Mouse (Mus musculus): ENCODE measurements at regions not wholly inside any gene's neighbourhood (a gene's known extent, or its start where the extent isn't known, plus 50 kb on each side); places are given as distances from the start of the nearest gene placed in this dataset.

DNA sequence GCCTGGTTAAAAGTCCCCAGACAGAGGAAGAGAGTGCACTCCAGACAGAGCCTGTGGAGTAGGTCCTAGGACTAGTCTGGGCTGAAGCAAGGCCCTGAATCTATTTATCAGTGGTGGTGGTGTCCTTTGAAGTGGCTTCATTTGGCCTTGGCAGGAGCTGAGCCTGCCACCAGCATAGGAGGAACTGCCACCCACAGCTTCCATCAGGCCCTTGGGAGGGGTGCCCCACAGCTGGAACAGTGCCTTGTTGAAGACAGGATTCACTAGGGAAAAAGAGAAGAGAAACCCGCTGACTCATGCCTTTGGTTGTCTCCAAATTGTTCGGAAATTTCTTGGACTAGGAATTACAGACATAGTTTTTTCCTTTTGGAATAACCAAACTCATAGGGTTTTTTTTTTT is 574.6 kb downstream of the Gsdmc2 start:
- TF ChIP-seq GATA4 (IDR thresholded peaks at IDR 0.05; ENCODE audit: insufficient replicate concordance, low read length): no peak

DNA sequence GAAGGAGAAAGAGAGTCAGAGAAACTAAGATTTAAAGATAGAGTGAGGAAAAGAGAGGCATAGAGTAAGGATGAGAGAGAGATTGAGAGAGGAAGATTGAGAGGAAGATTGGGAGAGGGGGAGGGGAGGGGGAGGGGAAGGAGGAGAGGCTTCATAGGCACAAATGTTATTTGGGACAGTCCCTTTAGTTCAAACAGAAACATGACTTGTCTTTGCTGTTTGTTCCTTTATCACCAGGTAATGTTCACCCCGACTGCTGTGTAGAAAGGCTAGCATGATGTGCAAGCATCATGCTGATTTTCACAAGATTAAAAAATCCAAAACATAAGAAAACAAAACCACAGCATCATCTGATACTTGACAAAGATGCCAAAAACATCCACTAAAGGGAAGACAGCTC is 579.1 kb downstream of the Gsdmc2 start:
- no peak for TF ChIP-seq GATA4 (IDR thresholded peaks at IDR 0.05; ENCODE audit: insufficient replicate concordance, low read length)

DNA sequence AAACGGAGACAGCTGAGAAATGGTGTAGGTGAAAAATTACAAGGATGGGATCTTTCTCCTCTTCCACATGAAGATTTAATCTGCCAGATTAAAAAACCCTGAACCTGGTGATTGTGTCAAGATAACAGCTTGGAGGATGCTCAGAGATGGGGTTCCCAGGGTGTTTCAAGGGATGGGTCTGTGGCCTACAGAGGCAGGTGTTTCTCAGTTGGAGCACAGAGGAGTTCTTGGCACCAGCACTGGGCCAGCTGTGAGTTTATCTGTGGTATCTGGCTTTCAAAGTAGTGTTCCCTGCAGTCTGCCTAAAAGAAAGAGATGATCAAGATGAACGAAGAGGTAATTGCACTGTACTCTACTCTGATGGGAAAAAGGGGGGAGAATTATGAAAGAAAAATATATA is 589.2 kb downstream of the Gsdmc2 start:
- TF ChIP-seq GATA4 (IDR thresholded peaks at IDR 0.05; ENCODE audit: insufficient replicate concordance, low read length): no peak

DNA sequence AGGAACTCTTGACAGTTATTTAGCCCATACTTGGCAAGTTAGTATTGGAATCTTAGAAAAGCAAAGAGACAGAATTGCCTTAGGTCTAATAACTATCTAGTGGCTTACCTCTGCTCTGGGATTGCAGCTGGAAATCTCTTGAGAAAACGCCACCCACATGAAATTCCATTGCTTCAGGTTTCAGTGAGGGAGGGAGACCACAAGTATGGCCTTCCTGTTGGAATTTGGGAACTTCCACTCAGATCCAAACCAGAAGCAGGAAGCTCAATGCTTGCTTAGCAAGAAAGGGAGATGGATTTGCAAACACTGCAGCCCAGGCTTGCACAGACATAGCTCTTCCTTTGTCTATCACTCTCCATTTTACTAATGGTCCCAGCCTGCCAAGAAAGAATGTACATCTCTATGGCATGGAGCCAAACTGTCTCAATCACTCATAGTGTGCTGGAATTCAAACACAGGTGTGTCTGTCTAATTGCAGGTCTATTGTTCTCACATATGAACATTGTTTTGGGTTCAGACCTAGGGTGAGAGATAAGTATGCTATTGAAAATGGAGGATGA is 592.1 kb downstream of the Gsdmc2 start:
- TF ChIP-seq GATA4 (IDR thresholded peaks at IDR 0.05; ENCODE audit: insufficient replicate concordance, low read length): no peak

DNA sequence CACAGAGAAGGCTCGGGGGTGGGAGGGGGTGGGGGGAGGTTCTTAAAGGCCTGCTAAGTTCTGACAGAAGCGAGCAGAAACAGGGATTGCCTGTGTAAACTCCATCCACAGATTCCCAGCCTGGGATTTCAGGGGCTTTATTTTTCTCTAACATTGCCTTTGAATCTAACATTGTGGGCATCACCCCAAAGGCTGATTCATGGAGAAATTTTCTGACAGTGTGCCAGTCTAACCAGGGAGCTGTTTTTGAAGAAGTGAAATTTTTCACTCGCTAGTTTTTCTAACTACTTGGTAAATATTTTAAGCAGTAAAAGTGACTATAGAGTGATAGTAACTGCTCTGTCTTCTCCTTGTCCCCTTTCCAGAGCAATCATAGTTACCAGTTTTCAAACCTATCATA is 606.4 kb downstream of the Gsdmc2 start:
- TF ChIP-seq GATA4 (IDR thresholded peaks at IDR 0.05; ENCODE audit: insufficient replicate concordance, low read length): no peak

DNA sequence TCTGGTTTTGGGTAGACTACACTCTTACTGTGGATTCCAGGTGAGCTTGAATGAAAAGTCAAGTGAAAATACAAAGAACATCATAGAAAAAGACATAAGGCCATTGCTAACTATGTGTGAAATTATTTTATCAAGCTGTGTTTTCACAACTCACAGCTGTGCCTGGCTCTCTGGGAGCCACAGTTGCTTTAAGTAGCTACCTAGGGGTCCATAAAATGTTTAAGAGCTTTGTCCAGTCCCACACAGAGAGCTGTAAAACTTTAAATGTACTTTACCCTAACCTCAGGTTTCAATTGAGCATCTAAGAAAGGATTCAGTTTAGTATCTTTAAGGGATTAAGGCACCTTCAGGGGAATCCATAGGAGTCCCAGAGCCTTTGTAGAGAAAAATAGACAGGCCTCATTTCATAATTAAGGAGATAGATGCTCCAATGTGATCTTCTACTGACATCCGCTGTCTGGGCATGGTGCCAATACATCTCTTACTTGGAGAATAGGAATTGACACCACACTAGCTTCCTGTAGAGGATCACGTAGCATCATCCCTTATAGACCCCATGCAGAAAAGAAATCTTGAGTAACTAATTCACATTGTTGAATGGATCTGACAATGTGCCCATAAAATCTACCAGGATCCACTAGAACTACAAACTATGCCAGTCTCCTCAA is 626.5 kb downstream of the Gsdmc2 start:
- no peak for TF ChIP-seq GATA4 (IDR thresholded peaks at IDR 0.05; ENCODE audit: insufficient replicate concordance, low read length)

DNA sequence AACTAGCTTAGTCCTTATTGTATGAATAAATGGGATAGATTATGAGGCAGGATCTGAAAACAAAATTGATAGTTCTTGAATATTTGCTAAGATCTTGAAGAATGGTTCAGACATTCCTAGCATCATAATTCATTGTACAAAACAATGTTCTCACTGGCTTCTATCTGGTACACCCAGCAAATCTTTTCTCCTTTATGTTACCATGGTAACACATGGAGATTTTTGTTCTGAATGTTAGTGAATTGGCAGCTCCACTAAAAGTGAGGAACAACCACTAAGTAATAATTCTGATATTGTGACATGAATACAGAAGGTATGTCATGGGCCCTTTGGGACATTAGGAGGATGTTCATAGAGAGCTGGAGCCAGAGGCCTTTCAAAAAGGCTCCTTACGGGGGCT is 639.8 kb downstream of the Gsdmc2 start:
- TF ChIP-seq GATA4 (IDR thresholded peaks at IDR 0.05; ENCODE audit: insufficient replicate concordance, low read length): no peak

DNA sequence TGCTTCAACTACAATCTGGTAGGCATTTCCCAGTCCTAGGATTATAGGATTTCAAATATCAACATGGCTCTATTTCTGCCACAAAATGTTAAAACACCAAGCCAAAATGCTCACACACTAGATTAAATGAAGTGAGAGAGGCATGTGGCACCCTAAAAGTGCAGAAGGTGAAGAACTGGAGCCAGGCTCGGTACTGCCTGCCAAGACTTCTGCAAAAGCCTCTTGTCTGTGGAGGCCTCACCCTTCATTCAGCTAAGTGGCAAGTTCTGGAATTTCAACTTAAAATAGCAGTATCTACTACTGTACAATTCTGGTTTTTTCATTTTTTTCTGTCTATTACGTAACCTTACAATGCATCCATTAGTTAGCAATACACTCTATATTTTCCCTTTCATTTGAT is 649.9 kb downstream of the Gsdmc2 start:
- no peak for TF ChIP-seq GATA4 (IDR thresholded peaks at IDR 0.05; ENCODE audit: insufficient replicate concordance, low read length)

DNA sequence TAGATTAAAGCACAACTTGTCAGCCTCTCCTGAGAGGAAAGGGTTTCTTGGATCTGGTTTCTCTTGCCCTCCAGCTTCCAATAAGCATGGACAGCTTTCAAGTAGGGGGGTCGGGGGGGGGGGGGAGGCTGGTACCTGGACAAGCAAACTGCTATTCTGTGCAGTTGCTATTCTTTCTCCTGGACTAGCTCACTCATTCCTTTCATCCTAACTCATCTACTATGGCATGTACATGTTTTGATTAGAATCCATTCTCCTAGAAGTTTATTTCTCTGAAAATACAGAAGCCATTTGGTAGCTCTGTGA is 650.5 kb downstream of the Gsdmc2 start:
- no peak for TF ChIP-seq GATA4 (IDR thresholded peaks at IDR 0.05; ENCODE audit: insufficient replicate concordance, low read length)

DNA sequence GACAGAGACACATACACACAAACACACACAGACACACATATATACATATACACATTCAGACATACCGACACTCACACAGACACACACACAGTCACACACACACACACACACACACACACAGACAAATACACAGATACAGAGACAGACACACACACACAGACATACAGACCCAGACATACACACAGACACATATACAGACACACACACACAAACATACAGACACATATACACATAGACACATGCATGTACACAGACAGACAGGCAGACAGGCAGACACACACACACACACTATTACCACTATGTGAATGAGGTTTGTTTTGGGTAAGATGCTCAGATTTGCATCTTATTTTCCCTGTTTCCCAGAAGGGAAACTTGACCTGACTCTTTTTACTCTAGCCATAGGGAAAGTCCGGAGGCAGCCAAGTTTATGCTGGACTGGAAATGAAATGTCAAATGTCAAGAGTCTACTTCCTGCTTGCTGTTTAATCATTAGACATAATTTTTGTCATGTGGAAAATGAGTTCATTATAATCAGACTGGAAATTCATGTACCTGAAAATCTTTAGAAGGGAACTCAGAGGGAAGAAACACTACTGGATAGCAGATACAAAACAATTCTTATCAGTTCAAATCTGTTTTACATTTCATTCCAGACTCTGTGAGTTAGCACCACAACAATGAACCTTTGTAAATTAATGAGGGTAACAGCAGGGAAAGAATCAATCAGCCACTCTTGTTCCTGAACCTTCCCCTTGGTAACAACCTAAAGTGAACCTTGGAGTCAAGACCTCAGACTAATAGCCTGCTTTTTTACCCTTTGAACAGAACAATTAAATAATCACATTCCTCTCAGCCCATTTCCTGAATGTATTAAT is 651.1 kb downstream of the Gsdmc2 start:
- TF ChIP-seq GATA4 (IDR thresholded peaks at IDR 0.05; ENCODE audit: insufficient replicate concordance, low read length): no peak

DNA sequence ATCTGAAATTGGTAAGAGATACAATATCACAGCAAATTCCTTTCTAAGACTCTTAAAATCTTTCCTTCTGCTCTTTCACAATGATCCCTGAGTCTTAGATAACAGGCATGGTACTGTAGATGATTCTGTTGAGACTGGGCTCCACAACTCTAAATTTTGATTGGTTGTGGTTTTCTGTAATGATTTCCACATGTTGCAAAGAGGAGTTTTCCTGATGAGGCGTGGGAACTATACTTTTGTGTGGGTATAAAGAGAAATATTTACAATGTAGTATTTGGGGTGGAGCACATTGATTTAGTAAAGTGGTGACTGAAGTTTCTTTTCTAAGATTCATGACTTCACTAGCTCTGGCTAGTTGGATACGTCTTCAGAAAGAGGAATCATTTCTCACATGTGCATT is 653.2 kb downstream of the Gsdmc2 start:
- no peak for TF ChIP-seq GATA4 (IDR thresholded peaks at IDR 0.05; ENCODE audit: insufficient replicate concordance, low read length)

DNA sequence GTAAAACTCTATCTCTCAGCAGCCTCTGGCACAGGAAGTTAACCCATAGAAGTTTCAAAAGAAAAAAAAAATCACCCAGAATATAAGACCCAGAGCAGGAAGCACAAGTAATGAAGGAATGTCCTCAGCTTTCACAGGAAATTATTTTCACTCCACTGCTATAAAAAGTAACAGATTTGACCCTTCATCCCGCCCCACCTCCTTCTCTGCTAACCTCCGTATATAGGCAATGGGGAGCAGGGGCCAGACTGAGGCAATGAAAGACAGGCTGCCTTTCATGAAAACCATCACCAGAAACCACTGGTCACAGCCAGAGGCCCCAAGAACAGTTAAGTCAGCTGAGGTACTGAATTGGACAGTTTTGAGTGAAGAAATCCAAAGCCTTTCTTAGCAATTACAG is 654.9 kb downstream of the Gsdmc2 start:
- TF ChIP-seq GATA4 (IDR thresholded peaks at IDR 0.05; ENCODE audit: insufficient replicate concordance, low read length): no peak

DNA sequence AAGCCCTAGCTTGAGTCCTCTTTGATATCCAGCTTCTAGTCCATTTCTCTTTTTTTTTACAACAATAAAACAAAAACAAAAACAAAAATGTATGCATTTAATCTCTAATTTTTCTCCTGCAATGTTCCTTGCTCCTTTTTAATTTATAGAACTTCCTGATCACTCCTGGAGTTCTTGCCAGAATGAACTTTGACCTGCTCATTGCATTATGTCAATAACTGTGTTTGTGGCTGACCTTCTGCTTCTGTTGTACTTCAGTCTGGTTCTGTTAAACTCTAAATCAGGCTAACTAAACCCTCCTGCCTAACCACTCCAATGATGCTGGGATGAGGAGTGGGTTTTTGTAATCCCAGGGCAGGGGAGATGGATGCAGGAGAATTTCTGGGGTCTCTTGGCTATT is 674.0 kb downstream of the Gsdmc2 start:
- no peak for TF ChIP-seq GATA4 (IDR thresholded peaks at IDR 0.05; ENCODE audit: insufficient replicate concordance, low read length)

DNA sequence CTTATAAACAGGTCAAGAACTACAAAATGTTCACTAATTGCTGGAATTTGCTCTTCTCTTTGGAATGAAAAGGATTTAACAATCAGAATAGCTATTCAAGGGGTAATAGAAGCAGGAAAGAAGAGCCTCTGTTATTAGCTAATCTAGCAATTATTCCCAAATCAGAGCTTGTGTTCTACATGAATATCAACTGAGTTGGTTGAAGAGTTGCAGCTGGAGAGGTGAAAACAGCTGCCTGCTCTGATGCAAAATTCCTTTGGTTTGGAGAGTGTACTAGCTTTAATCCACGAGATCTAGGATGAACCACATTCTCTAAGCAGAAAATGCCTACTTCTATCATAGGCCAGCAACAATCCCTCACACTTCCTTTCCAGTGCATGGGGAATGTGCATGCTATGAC is 674.8 kb downstream of the Gsdmc2 start:
- no peak for TF ChIP-seq GATA4 (IDR thresholded peaks at IDR 0.05; ENCODE audit: insufficient replicate concordance, low read length)

DNA sequence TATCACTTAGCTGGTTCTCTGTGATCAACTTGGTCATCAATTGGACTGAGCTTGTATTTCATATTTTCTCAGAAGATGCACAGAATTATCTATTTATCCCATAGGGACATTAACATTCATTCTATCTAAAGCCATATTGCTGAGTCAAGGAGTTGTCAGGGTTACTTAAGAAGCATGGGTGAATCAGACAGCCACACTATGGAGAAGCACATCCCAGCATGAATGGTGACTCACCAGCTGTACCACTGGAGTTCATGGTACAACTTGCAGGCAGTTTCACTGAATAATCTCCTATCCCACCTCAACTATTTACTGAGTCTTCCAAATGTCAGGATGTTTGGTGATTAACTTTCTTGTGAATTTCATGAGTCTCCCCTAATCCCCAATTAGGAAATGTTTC is 678.6 kb downstream of the Gsdmc2 start:
- no peak for TF ChIP-seq GATA4 (IDR thresholded peaks at IDR 0.05; ENCODE audit: insufficient replicate concordance, low read length)

DNA sequence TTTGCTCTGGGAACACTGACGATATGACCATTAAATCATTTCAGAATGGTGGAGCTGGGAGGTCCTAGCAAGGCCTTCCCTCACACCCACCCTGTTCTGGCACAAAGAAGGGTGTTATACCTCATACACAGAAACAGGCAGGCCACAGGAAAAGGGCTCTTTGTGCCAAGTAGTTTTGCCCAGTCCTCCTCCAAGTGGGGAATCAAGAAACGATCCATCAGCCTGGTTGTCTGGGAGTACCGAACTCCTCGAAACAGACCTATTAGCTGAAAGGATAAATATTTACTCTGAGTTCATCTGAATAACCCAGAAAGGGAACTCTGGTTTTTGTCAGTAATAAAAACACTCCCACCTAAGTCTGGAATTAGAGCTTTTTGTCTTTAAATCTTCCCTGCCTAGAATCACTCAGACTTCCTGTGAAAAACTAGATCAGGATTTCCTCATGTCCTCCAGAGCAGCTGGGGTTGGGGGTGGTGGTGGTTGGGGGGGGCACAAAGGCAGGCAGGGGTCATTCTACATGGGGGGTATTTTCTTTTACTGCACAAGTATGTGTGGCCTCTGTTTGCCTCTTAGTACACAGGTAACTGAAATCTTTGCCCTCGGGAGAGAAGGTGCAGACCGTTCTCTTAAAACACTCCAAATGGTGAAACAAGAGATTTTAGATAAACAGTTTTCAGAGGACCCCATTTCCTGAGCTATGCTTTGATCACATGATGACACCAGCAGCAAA is 681.3 kb downstream of the Gsdmc2 start:
- TF ChIP-seq GATA4 (IDR thresholded peaks at IDR 0.05; ENCODE audit: insufficient replicate concordance, low read length): no peak
